Mouse (Mus musculus) olfactory bulb, adult 2 months (tissue): ENCODE measurements around the gene Defb30.

Experiments
- CTCF ChIP-seq: fragments of 200-500 bp; IDR thresholded peaks from 2 replicates; pipeline ENCODE4 v1.5.1; 2012; ENCODE audit warnings: low read depth, mild to moderate bottlenecking, low read length, moderate library complexity; ENCODE audit not compliant: insufficient read depth
- POLR2A ChIP-seq: fragments of 200-500 bp; IDR thresholded peaks from 2 replicates; pipeline ENCODE4 v1.6.1; 2012; ENCODE audit warnings: mild to moderate bottlenecking, low read depth, low read length, moderate library complexity; ENCODE audit not compliant: insufficient read depth

DNA sequence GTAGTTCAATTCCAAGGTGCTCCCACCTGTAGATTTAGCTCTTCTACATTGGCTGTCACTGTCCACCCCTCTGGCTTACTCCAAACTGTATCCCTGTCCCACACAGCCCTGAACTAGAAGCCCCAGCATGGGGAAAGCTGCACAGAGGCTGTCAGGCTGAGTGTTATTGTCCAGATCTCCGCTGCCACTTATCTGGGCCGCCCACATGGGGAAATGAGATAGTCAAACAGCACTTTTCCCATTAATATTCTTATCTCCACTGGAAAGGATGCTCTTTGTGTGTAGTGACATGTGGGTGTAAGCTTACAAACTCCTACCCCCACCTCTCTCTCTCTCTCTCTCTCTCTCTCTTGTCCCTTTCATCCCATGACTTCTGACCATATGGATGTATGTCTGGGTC lies 12.4 kb upstream of the Defb30 start:
- no peak for TF ChIP-seq CTCF
- TF ChIP-seq POLR2A = no peak
